Mouse (Mus musculus) spleen, adult 2 months (tissue): ENCODE data around the gene Wdr82. TPM values are rescaled to one million over a fixed set of nuclear protein-coding genes. Genes with fewer than 3 reads are reported as not detected.

Experiments used
- DNase-seq, 2 experiments: peaks; one replicate each; pipeline versions ENCODE4 v3.0.0 to v3.0.0-alpha.2; 2012 to 2021; ENCODE audit warnings: low spot score in 2 of 2, low read depth in 1 of 2
- H3K27ac ChIP-seq: fragments of 200-500 bp; 2 replicates; pipeline ENCODE4 v1.5.1; 2012; ENCODE audit warnings: low read length, inconsistent platforms; ENCODE audit not compliant: insufficient read depth
- H3K27me3 ChIP-seq: fragments of 200-500 bp; 2 replicates; pipeline ENCODE4 v1.6.1; 2012; ENCODE audit warnings: mild to moderate bottlenecking, moderate library complexity, low read length, inconsistent platforms; ENCODE audit not compliant: control insufficient read depth, insufficient read depth
- H3K36me3 ChIP-seq: fragments of 200-500 bp; 2 replicates; pipeline ENCODE4 v1.6.1; 2012; ENCODE audit warnings: mild to moderate bottlenecking, low read length, inconsistent platforms; ENCODE audit not compliant: control insufficient read depth, insufficient read depth
- H3K4me1 ChIP-seq: fragments of 200-500 bp; 2 replicates; pipeline ENCODE4 v1.6.1; 2011; ENCODE audit warnings: inconsistent platforms; ENCODE audit not compliant: control insufficient read depth, insufficient read depth, insufficient read length
- H3K4me3 ChIP-seq: fragments of 200-500 bp; 2 replicates; pipeline ENCODE4 v1.5.1; 2011; ENCODE audit warnings: mild to moderate bottlenecking, inconsistent platforms; ENCODE audit not compliant: insufficient read depth, insufficient read length; ENCODE audit errors: extremely low read depth
- CTCF ChIP-seq: fragments of 200-500 bp; IDR thresholded peaks from 2 replicates; pipeline ENCODE4 v1.5.1; 2011; ENCODE audit warnings: mild to moderate bottlenecking, inconsistent platforms; ENCODE audit not compliant: insufficient read depth, insufficient read length, insufficient replicate concordance; ENCODE audit errors: extremely low read depth
- POLR2A ChIP-seq: fragments of 200-500 bp; IDR thresholded peaks from 2 replicates; pipeline ENCODE4 v1.6.1; 2011; ENCODE audit warnings: low read depth, low read length, inconsistent platforms
- WGBS: fragments of 180-500 bp; shearing (Covaris S2); methylation state at CpG from one replicate; pipeline ENCODE4 v1.1.7; 2018; 5-methylcytosine and 5-hydroxymethylcytosine counted together
- polyA plus RNA-seq: library from polyadenylated mRNA; depleted of rRNA; stranded (reverse); fragments of >200 nt; gene quantifications from 2 replicates; pipeline ENCODE4 v1.2.3, GENCODE M21; 2012

Gene Wdr82
- polyA plus RNA-seq, 1 experiment: 41.3 TPM

DNA sequence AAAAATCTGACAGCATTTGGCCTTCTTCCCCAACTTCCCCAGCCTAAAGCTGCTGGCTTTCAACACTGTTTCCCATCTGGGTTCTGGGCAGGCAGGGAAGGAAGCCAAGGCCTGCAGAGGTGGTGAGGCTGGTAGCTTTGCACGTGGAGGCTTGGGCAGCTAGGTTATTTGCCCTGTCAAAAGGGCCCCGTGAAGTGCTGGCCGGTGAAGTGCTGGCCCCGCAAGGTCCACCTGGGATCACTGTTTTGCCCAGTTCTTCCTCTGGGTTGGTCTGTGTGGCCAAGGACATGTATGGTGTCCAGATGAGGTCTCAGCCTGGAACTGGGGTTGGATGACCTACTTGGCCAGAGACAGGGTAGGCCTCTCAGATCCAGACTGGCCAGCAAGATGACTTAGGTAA is 39.2 kb downstream of the Wdr82 start:
- no peak overlapping the region for H3K4me3 ChIP-seq
- no peak for DNase-seq
- 81% methylated on average over 4 of the region's 4 CpGs for WGBS
- H3K27ac ChIP-seq: peak overlapping the region; percentile 23; the same call in 1 of the 2 replicates
- no peaks in the 10 kb centered on the region for H3K27me3 ChIP-seq
- TF ChIP-seq CTCF (no peak), POLR2A (no peak)
- peaks cover 36% of the 10 kb centered on the region for H3K36me3 ChIP-seq
- H3K4me1 ChIP-seq: peaks cover 19% of the 10 kb centered on the region

DNA sequence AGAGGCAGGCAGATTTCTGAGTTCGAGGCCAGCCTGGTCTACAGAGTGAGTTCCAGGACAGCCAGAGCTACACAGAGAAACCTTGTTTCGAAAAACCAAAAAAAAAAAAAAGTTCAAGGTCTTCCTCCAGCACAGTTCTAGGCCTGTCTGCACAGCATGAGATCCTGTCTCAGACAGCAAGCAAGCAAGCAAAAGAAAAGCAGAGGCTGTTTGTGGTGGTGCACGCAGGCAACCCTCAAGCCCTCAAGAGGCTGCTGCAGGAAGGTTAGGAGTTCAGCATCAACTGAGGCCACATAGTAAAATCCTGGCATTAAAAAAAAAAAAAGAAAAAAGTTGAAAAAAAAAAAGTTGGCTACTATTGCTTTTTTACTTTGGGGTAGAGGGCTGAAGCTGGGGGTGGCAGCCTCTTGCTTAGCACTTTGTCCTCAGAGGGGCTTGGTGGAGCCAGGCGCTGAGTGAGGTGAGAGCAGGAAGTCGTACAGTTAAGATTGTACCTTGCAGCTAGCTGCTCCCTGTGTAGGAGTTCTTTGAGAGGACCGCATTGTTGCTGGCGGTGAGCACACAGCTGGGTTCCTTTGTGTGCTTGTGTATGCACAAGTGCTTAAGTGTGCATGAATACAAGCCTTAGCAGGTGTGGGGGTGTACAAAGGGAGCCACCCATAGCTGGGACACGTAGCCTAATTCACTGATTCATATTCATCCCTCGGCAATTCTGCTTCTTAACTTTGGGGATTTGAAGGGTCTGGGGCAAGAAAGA is 40.3 kb downstream of the Wdr82 start:
- 66% methylated on average over 9 of the region's 9 CpGs for WGBS
- Histone ChIP-seq H3K36me3 (peaks cover 37% of the 10 kb centered on the region), H3K27ac (peak overlapping the region; percentile 65)

DNA sequence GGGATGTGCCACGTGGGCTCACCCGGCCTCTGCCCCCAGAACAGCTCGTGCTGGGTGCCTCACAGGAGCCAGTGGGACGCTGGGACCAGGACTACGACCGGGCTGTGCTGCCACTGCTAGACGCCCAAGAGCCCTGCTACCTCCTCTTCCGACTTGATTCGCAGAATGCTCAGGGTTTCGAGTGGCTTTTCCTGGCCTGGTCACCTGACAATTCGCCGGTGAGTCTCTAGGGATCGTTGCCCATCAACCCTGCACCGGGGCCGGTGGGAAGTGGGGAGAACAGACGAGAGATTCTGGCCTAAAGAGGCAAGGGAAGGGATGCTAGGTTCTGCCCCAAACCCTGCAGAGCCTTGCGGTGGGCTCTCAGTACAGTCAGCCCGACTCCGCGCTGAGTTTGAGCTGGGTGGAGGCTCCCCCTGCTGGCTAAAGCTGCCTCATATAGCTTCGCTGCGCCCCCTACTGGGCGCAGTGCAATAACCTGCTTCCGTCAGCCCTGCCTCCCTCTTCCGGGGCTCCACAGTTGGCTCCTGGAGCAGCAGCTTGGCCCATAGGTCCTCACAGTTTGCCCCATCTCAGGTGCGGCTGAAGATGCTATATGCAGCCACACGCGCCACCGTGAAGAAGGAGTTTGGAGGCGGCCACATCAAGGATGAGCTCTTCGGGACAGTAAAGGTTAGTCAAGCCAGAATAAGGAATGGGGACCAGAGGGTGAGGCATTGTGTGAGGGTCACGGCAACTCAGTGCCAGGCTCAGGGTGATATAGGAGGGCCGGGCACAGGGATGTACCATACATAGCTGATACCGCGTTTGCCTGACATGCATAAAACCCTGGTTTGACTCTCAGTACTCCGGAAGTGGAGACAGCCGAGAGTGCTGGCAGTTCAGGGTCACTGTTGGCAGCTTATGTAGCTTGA is 41.2 kb downstream of the Wdr82 start:
- Histone ChIP-seq H3K4me3 (no peak overlapping the region), H3K27me3 (no peaks in the 10 kb centered on the region), H3K4me1 (peaks cover 11% of the 10 kb centered on the region), H3K36me3 (peaks cover 34% of the 10 kb centered on the region), H3K27ac (peak overlapping the region; percentile 65)
- TF ChIP-seq POLR2A: no peak
- TF ChIP-seq CTCF: peak; percentile 100
- WGBS: 46% methylated on average over 37 of the region's 37 CpGs
- DNase-seq: peak; percentile 76 to 79

More for the DNA sequence above, 40.3 kb downstream of the Wdr82 start:
- peaks cover 13% of the 10 kb centered on the region for H3K4me1 ChIP-seq
- H3K4me3 ChIP-seq: no peak overlapping the region
- no peak for TF ChIP-seq POLR2A
- TF ChIP-seq CTCF: no peak
- no peak for DNase-seq
- H3K27me3 ChIP-seq: no peaks in the 10 kb centered on the region

DNA sequence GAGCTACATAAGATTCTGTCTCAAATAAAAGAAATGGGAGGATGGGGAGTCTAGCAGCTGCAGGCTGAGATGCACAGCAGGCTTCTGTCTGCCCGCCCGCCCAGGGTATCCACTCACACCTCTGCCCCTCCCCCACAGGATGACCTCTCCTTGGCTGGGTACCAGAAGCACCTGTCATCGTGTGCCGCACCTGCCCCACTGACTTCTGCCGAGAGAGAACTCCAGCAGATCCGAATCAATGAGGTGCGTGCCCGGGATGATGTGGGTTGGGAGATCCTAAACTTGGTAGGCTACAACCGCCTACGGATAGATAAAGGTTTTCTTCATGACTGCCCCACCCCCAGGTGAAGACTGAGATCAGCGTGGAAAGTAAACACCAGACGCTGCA is 41.9 kb downstream of the Wdr82 start:
- no peaks in the 10 kb centered on the region for H3K27me3 ChIP-seq
- TF ChIP-seq CTCF (no peak), POLR2A (no peak)
- H3K4me1 ChIP-seq: peaks cover 9% of the 10 kb centered on the region
- peaks cover 33% of the 10 kb centered on the region for H3K36me3 ChIP-seq
- H3K27ac ChIP-seq: no peak overlapping the region
- no peak for DNase-seq
- WGBS: 94% methylated on average over 12 of the region's 12 CpGs
- H3K4me3 ChIP-seq: no peak overlapping the region

DNA sequence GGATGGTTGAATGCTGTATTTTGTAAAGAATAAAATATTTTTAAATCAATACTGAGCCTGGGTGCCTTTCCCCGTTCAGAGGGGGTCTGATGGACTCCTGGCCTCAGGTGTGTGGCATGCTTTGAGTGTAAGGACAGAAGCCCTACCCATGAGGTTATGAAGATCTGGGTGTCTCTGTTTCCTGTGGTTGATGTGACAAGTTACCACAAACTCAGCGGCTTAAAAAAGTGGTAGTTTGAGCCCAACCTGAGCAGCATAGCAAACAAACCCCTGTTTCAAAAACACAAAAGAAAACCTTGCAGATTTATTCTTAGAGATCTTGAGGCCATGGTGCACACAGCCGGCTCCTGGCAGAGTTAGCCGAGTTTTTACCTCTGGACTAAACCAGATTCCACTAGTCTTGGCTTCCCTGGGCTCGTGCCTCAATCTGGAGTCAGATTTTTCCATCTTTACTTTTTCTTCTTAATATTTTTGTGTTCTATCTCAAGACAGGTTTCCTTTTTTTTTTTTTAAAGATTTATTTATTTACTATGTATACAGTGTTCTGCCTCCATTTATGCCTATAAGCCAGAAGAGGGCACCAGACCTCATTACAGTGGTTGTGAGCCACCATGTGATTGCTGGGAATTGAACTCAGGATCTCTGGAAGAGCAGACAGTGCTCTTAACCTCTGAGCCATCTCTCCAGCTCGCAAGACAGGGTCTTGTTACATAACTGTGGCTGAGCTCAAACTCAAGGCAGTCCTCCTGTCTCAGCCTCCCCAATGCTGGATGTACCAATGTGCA is 44.8 kb downstream of the Wdr82 start:
- Histone ChIP-seq H3K27me3 (no peaks in the 10 kb centered on the region), H3K4me1 (peaks cover 10% of the 10 kb centered on the region), H3K27ac (peak overlapping the region; percentile 60), H3K4me3 (no peak overlapping the region), H3K36me3 (peaks cover 26% of the 10 kb centered on the region)
- 48% methylated on average over 6 of the region's 6 CpGs for WGBS
- DNase-seq: no peak
- TF ChIP-seq CTCF (no peak), POLR2A (no peak)

DNA sequence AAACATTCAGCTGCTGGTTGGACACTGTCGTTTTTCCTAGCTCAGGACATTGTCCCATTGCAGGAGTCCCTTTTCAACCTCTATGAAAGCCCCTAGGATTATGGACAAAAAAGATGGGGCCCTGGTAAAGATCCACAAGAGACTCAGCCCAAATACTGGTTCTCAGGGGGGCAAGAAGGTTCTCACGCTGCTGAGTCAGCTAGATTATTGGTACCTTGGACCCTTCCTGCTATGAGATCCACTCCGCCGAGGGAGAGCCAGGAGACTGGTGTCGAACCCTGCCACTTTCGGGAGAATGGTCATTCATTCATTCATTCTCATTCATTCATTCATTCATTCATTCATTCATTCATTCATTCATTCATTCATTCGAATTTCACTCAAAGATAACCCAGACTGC is 46.2 kb downstream of the Wdr82 start:
- Histone ChIP-seq H3K27me3 (no peaks in the 10 kb centered on the region), H3K27ac (no peak overlapping the region), H3K36me3 (peaks cover 26% of the 10 kb centered on the region), H3K4me1 (peaks cover 20% of the 10 kb centered on the region), H3K4me3 (no peak overlapping the region)
- no peak for DNase-seq
- TF ChIP-seq POLR2A (no peak), CTCF (no peak)
- 87% methylated on average over 7 of the region's 7 CpGs for WGBS
